In genomic region chr2:26475505-26476430, GRCm38 (mm10) we compare ENCODE assay signal across 8 mouse cellular contexts. TPM values are rescaled to one million over a fixed set of nuclear protein-coding genes. Genes with fewer than 3 reads are reported as not detected.
DNase-seq lines count a peak whose midpoint lies in the region; ATAC-seq and TF ChIP-seq lines count a peak whose summit lies in the region.

No protein-coding gene starts in this region.

- no peak overlapping the region for H3K4me3 ChIP-seq in lung, adult 2 months (replicated peaks; ENCODE audit: extremely low read depth, low read depth, low read length)
- H3K4me3 ChIP-seq in forebrain, embryonic 12.5 days (replicated peaks), result no peak overlapping the region
- H3K4me3 ChIP-seq in limb, embryonic 15.5 days, result no peak overlapping the region

- no peaks in the 10 kb centered on the region for H3K27me3 ChIP-seq in forebrain, embryonic 12.5 days
- H3K27me3 ChIP-seq in limb, embryonic 15.5 days, result no peaks in the 10 kb centered on the region

- no peak for DNase-seq in lung, adult 2 months
- DNase-seq in lung, postnatal 36 days, result no peak
- DNase-seq in retina, embryonic 14.5 days (ENCODE audit: low spot score), result peak; percentile 20
- no peak for DNase-seq in cerebellum, adult 11-12 months
- no peak for DNase-seq in cerebellum, postnatal 10 days
- DNase-seq in layer of hippocampus, postnatal 36 days, result no peak

- 55% methylated on average over 13 of the region's 13 CpGs for WGBS in lung, adult 2 months
- 69% methylated on average over 13 of the region's 13 CpGs for WGBS in forebrain, embryonic 12.5 days
- 75% methylated on average over 13 of the region's 13 CpGs for WGBS in limb, embryonic 15.5 days

- H3K9me3 ChIP-seq in forebrain, embryonic 12.5 days, result no peaks in the 10 kb centered on the region
- H3K9me3 ChIP-seq in limb, embryonic 15.5 days, result no peaks in the 10 kb centered on the region

- peaks cover 99% of the 10 kb centered on the region for H3K36me3 ChIP-seq in forebrain, embryonic 12.5 days (replicated peaks)
- peaks cover 99% of the 10 kb centered on the region for H3K36me3 ChIP-seq in limb, embryonic 15.5 days

- peak; percentile 21; the same call in 1 of the 2 replicates for TF ChIP-seq POLR2A in lung, adult 2 months (IDR thresholded peaks at IDR 0.05; ENCODE audit: borderline replicate concordance, extremely low read depth, low read depth, low read length)

- H3K4me1 ChIP-seq in lung, adult 2 months (ENCODE audit: control insufficient read depth, insufficient read depth, low read length), result peaks cover 19% of the 10 kb centered on the region
- peaks cover 55% of the 10 kb centered on the region for H3K4me1 ChIP-seq in forebrain, embryonic 12.5 days
- H3K4me1 ChIP-seq in limb, embryonic 15.5 days, result no peaks in the 10 kb centered on the region

- TF ChIP-seq CTCF in lung, adult 2 months (IDR thresholded peaks at IDR 0.05; ENCODE audit: insufficient read depth, low read length), result no peak

- no peak overlapping the region for H3K4me2 ChIP-seq in forebrain, embryonic 12.5 days
- no peak overlapping the region for H3K4me2 ChIP-seq in limb, embryonic 15.5 days

- H3K9ac ChIP-seq in forebrain, embryonic 12.5 days, result peak overlapping the region; percentile 46
- H3K9ac ChIP-seq in limb, embryonic 15.5 days, result no peak overlapping the region

- H3K27ac ChIP-seq in forebrain, embryonic 12.5 days, result peak overlapping the region; percentile 86
- peak overlapping the region; percentile 54 for H3K27ac ChIP-seq in limb, embryonic 15.5 days

- peak; percentile 59 for ATAC-seq in forebrain, embryonic 12.5 days (ENCODE audit: low FRiP score)
- no peak for ATAC-seq in limb, embryonic 15.5 days (ENCODE audit: insufficient number of reproducible peaks, low FRiP score, low TSS enrichment, low read depth)

RNA-seq across cellular contexts. Expression of gene Sec16a, which starts 30.8 kb away (rescaled TPM):
- polyA plus RNA-seq in lung, adult 2 months (2012; rRNA removed), result 69.0 and 72.8 TPM in 2 replicates
- polyA plus RNA-seq in forebrain, embryonic 12.5 days (2016; fragmentation: Nextera tagmentation; extraction: Ambion mirVana), result 30.0 and 33.9 TPM in 2 replicates
- 26.2 and 30.5 TPM in 2 replicates for polyA plus RNA-seq in limb, embryonic 15.5 days (2015; fragmentation: Nextera tagmentation; extraction: Ambion mirVana)
- total RNA-seq in layer of hippocampus, postnatal 36 days (2021), result 10 to 100 TPM; 52.9 to 57.5 TPM

RNA-seq across cellular contexts. Expression of gene Notch1, which starts 40.7 kb away (rescaled TPM):
- polyA plus RNA-seq in lung, adult 2 months (2012; rRNA removed), result 108 and 124 TPM in 2 replicates
- 49.5 and 61.8 TPM in 2 replicates for polyA plus RNA-seq in forebrain, embryonic 12.5 days (2016; fragmentation: Nextera tagmentation; extraction: Ambion mirVana)
- 23.1 and 24.3 TPM in 2 replicates for polyA plus RNA-seq in limb, embryonic 15.5 days (2015; fragmentation: Nextera tagmentation; extraction: Ambion mirVana)
- 10 to 100 TPM; 30.4 to 31.4 TPM for total RNA-seq in layer of hippocampus, postnatal 36 days (2021)
